Mouse (Mus musculus) urinary bladder, adult 2 months (tissue): ENCODE measurements around the gene Sass6. TPM values are rescaled to one million over a fixed set of nuclear protein-coding genes. Genes with fewer than 3 reads are reported as not detected.
"Not testable (repeated sequence)": the region's sequence is repeated elsewhere in the genome, so short reads cannot be mapped to it uniquely, and the experiment has no call there.

Experiments used
- DNase-seq: peaks from one replicate; pipeline ENCODE4 v3.0.0; 2022; ENCODE audit warnings: low spot score
- polyA plus RNA-seq: library from polyadenylated mRNA; depleted of rRNA; stranded (reverse); fragments of >200 nt; gene quantifications from 2 replicates; pipeline ENCODE4 v1.2.3, GENCODE M21; 2012; rRNA removed

Gene Sass6
- polyA plus RNA-seq: 3.2 and 3.9 TPM in 2 replicates

- DNase-seq: peak; percentile 95
Observed at GRCm38 (mm10) chr3:116594728-116595602, at the start of gene Sass6. Gene Sass6, plus strand, starts transcription at chr3:116594982.

- no peak for DNase-seq
Observed at GRCm38 (mm10) chr3:116547430-116547829, 47.4 kb upstream of the Sass6 start.

- no peak for DNase-seq
Observed at GRCm38 (mm10) chr3:116551362-116551761, 43.4 kb upstream of the Sass6 start.

GRCm38 (mm10) chr3:116561315-116561714, 33.5 kb upstream of the Sass6 start:
- DNase-seq: not testable (repeated sequence)

- no peak for DNase-seq
Observed at GRCm38 (mm10) chr3:116562408-116563094, 32.2 kb upstream of the Sass6 start, which contains the start of gene Lrrc39. Gene Lrrc39, plus strand, starts transcription at chr3:116562973.

- no peak for DNase-seq
Observed at GRCm38 (mm10) chr3:116563095-116563492, 31.7 kb upstream of the Sass6 start.

- DNase-seq: no peak
Observed at GRCm38 (mm10) chr3:116570628-116571027, 24.2 kb upstream of the Sass6 start.

- DNase-seq: no peak
Observed at GRCm38 (mm10) chr3:116577286-116577685, 17.5 kb upstream of the Sass6 start.

GRCm38 (mm10) chr3:116582201-116582600, 12.6 kb upstream of the Sass6 start:
- no peak for DNase-seq

- DNase-seq: no peak
Observed at GRCm38 (mm10) chr3:116594076-116594727, 580 bp upstream of the Sass6 start.

GRCm38 (mm10) chr3:116595603-116595991, 815 bp downstream of the Sass6 start:
- no peak for DNase-seq

GRCm38 (mm10) chr3:116599705-116600104, 4.9 kb downstream of the Sass6 start:
- DNase-seq: no peak

GRCm38 (mm10) chr3:116601005-116601404, 6.2 kb downstream of the Sass6 start:
- DNase-seq: no peak

GRCm38 (mm10) chr3:116601781-116602180, 7.0 kb downstream of the Sass6 start:
- no peak for DNase-seq

GRCm38 (mm10) chr3:116604570-116604969, 9.8 kb downstream of the Sass6 start:
- no peak for DNase-seq

GRCm38 (mm10) chr3:116614295-116614892, 19.6 kb downstream of the Sass6 start, which contains the start of gene Trmt13:
Gene Trmt13, minus strand, starts transcription at chr3:116614587.
- DNase-seq: no peak

- DNase-seq: no peak
Observed at GRCm38 (mm10) chr3:116615318-116616068, 20.7 kb downstream of the Sass6 start.

- DNase-seq: no peak
Observed at GRCm38 (mm10) chr3:116618855-116619254, 24.1 kb downstream of the Sass6 start.

GRCm38 (mm10) chr3:116620636-116621370, 26.0 kb downstream of the Sass6 start:
- no peak for DNase-seq

- no peak for DNase-seq
Observed at GRCm38 (mm10) chr3:116622641-116623040, 27.9 kb downstream of the Sass6 start.
